Mouse (Mus musculus) forebrain, embryonic 11.5 days (tissue): ENCODE data around the gene Bbs12. TPM values are rescaled to one million over a fixed set of nuclear protein-coding genes. Genes with fewer than 3 reads are reported as not detected.

Source experiments
- ATAC-seq: fragments of 200-750 bp; cut with Nextera tagmentation; replicated peaks from 2 replicates; pipeline ENCODE4 v1.8.0; 2017; ENCODE audit warnings: moderate TSS enrichment; ENCODE audit not compliant: low FRiP score
- DNase-seq: peaks from one replicate; pipeline ENCODE4 v3.0.0-alpha.2; 2017; ENCODE audit warnings: low spot score
- H3K27ac ChIP-seq: fragments of 300-500 bp; sonication (generic); 2 replicates; pipeline ENCODE4 v1.5.1; 2014; ENCODE audit warnings: low read depth, low read length
- H3K27me3 ChIP-seq: fragments of 300-500 bp; sonication (generic); 2 replicates; pipeline ENCODE4 v1.6.1; 2014; ENCODE audit warnings: mild to moderate bottlenecking, low read length, mixed read lengths; ENCODE audit not compliant: control insufficient read depth, insufficient read depth
- H3K36me3 ChIP-seq: fragments of 300-500 bp; sonication (generic); 2 replicates; pipeline ENCODE4 v1.6.1; 2014; ENCODE audit warnings: mild to moderate bottlenecking, low read length, moderate library complexity, mixed read lengths; ENCODE audit not compliant: control insufficient read depth, insufficient read depth
- H3K4me1 ChIP-seq: fragments of 300-500 bp; sonication (generic); replicated peaks from 2 replicates; pipeline ENCODE4 v1.6.1; 2014; ENCODE audit warnings: low read length, mixed read lengths; ENCODE audit not compliant: control insufficient read depth, insufficient read depth
- H3K4me2 ChIP-seq: fragments of 300-500 bp; sonication (generic); 2 replicates; pipeline ENCODE4 v1.6.1; 2014; ENCODE audit warnings: low read depth, mild to moderate bottlenecking, low read length, moderate library complexity, mixed read lengths; ENCODE audit not compliant: severe bottlenecking
- H3K4me3 ChIP-seq: fragments of 300-500 bp; sonication (generic); 2 replicates; pipeline ENCODE4 v1.5.1; 2014; ENCODE audit warnings: low read depth, low read length
- H3K9ac ChIP-seq: fragments of 300-500 bp; sonication (generic); 2 replicates; pipeline ENCODE4 v1.6.1; 2014; ENCODE audit warnings: low read length
- H3K9me3 ChIP-seq: fragments of 300-500 bp; sonication (generic); 2 replicates; pipeline ENCODE4 v1.6.1; 2016; ENCODE audit warnings: low read length, mixed read lengths; ENCODE audit not compliant: control insufficient read depth
- WGBS: fragments of 180-500 bp; shearing (Covaris S2); extraction: QIAGEN DNeasy Blood & Tissue Kit; methylation state at CpG from one replicate; pipeline ENCODE4 v1.1.7; 2014; 5-methylcytosine and 5-hydroxymethylcytosine counted together
- polyA plus RNA-seq: library from polyadenylated mRNA; unstranded; fragments of >200 nt; fragmentation: Nextera tagmentation; extraction: Ambion mirVana; gene quantifications from 2 replicates; pipeline ENCODE4 v1.2.1, GENCODE M21; 2014

The Bbs12 gene
- 8.8 and 9.3 TPM in 2 replicates for polyA plus RNA-seq

GRCm38 (mm10) chr3:37312370-37312941 is at the start of gene Bbs12, which contains the start of gene Cetn4:
Bbs12 (plus strand) TSS chr3:37312554.
Cetn4 (minus strand) TSS chr3:37312708.
- ATAC-seq (peak; percentile 100), DNase-seq (peak; percentile 98)
- Histone ChIP-seq H3K4me2 (peak within 1 kb of the TSS; percentile 70), H3K9me3 (no peaks in the 10 kb centered on the region), H3K4me3 (peak within 1 kb of the TSS; percentile 85), H3K4me1 (no peaks in the 10 kb centered on the region), H3K9ac (peak within 1 kb of the TSS; percentile 90), H3K36me3 (no peaks in the 10 kb centered on the region), H3K27me3 (no peaks in the 10 kb centered on the region), H3K27ac (no peak within 1 kb of the TSS)
- under 1% methylated on average over 54 of the region's 54 CpGs for WGBS

DNA sequence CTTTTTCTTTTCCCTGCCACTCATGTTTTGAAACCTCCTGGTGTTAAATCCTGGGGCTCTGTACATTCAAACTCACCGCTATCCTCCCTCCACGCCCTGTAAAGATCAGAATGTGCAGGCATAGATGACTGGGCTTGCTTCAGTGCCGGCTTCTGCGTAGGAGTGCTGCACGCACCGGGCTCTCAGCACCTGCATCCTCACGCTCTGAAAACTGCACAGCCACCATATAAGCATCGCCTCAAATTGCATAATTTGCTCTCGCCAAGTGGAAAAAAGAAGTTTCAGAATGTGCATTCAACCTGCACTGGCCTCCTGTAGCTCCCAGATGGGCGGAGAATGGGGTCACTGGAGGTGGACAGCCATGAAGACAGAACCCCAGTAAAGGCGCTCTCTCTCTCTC is 44.0 kb upstream of the Bbs12 start:
- no peaks in the 10 kb centered on the region for H3K36me3 ChIP-seq
- H3K27ac ChIP-seq, result no peak overlapping the region
- no peak overlapping the region for H3K4me2 ChIP-seq
- H3K4me1 ChIP-seq, result no peaks in the 10 kb centered on the region
- H3K9ac ChIP-seq, result no peak overlapping the region
- no peaks in the 10 kb centered on the region for H3K9me3 ChIP-seq
- H3K4me3 ChIP-seq, result no peak overlapping the region
- WGBS, result 81% methylated on average over 11 of the region's 11 CpGs
- ATAC-seq (no peak), DNase-seq (no peak)
- no peaks in the 10 kb centered on the region for H3K27me3 ChIP-seq

- ATAC-seq, result no peak
- Histone ChIP-seq H3K27ac (no peak overlapping the region), H3K4me3 (no peak overlapping the region), H3K4me2 (no peak overlapping the region), H3K4me1 (no peaks in the 10 kb centered on the region), H3K36me3 (no peaks in the 10 kb centered on the region), H3K9me3 (no peaks in the 10 kb centered on the region), H3K9ac (no peak overlapping the region), H3K27me3 (no peaks in the 10 kb centered on the region)
- DNase-seq, result no peak
- WGBS, result 93% methylated on average over 4 of the region's 4 CpGs
Observed at GRCm38 (mm10) chr3:37269926-37270325, 42.4 kb upstream of the Bbs12 start.

DNA sequence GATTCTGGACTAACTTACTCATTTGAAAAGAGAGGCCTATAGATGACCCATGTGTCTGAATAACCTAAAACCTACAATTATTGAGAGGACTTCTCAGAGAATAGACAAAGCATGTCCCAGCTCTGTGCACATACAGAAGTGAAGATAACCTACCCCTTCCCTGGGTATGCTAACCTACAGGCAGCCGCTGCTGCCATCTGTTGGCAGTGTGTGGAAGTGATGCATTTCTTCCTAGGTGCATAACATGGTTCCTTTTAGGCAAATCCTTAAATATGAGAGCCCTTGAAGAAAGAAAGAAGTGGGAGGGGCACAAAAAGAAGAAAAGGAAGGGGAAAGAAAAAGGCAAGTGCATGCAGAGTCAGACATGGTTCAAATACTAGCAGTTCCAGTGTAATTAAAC is 41.1 kb upstream of the Bbs12 start:
- ATAC-seq, result no peak
- 8% methylated on average over 1 of the region's 1 CpGs for WGBS

GRCm38 (mm10) chr3:37273092-37273491 is 39.3 kb upstream of the Bbs12 start:
- ATAC-seq (no peak), DNase-seq (no peak)
- H3K27me3 ChIP-seq, result no peaks in the 10 kb centered on the region
- H3K27ac ChIP-seq, result no peak overlapping the region
- no peaks in the 10 kb centered on the region for H3K9me3 ChIP-seq
- H3K4me3 ChIP-seq, result no peak overlapping the region
- H3K36me3 ChIP-seq, result no peaks in the 10 kb centered on the region
- no peak overlapping the region for H3K4me2 ChIP-seq
- H3K9ac ChIP-seq, result no peak overlapping the region
- WGBS, result 88% methylated on average over 7 of the region's 7 CpGs
- H3K4me1 ChIP-seq, result no peaks in the 10 kb centered on the region

More for the DNA sequence above, 41.1 kb upstream of the Bbs12 start:
- peak; percentile 62 for DNase-seq
- Histone ChIP-seq H3K4me3 (no peak overlapping the region), H3K36me3 (no peaks in the 10 kb centered on the region), H3K9ac (no peak overlapping the region), H3K9me3 (no peaks in the 10 kb centered on the region), H3K27me3 (no peaks in the 10 kb centered on the region), H3K4me2 (no peak overlapping the region), H3K4me1 (no peaks in the 10 kb centered on the region), H3K27ac (no peak overlapping the region)

GRCm38 (mm10) chr3:37274661-37275060 is 37.7 kb upstream of the Bbs12 start:
- H3K9ac ChIP-seq, result no peak overlapping the region
- H3K27ac ChIP-seq, result no peak overlapping the region
- no peaks in the 10 kb centered on the region for H3K4me1 ChIP-seq
- H3K36me3 ChIP-seq, result no peaks in the 10 kb centered on the region
- H3K4me2 ChIP-seq, result no peak overlapping the region
- DNase-seq, result peak; percentile 7
- no peaks in the 10 kb centered on the region for H3K9me3 ChIP-seq
- ATAC-seq, result no peak
- no peaks in the 10 kb centered on the region for H3K27me3 ChIP-seq
- 82% methylated on average over 6 of the region's 6 CpGs for WGBS
- H3K4me3 ChIP-seq, result no peak overlapping the region

DNA sequence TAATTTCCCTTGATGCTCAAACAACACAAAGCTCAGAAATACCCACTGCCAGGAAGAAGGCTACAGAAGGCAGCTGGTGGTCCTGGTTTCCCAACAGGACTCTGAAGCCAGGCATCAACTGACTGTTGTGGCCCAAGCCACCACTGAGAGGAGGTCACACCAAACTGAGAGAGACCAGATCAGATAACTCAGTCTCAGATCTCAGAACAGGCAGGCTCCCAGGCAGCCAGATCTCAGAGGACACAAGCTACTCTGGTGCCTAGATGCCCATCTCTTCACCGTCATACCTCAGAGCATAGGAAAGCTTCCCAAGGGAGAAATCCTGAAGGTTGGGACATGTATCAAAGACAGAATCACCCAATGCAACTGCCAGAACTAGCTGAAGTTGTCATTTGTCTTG is 32.1 kb upstream of the Bbs12 start:
- DNase-seq (no peak), ATAC-seq (no peak)
- no peaks in the 10 kb centered on the region for H3K36me3 ChIP-seq
- no peaks in the 10 kb centered on the region for H3K4me1 ChIP-seq
- H3K4me2 ChIP-seq, result no peak overlapping the region
- H3K9ac ChIP-seq, result no peak overlapping the region
- H3K9me3 ChIP-seq, result no peaks in the 10 kb centered on the region
- WGBS, result 87% methylated on average over 1 of the region's 1 CpGs
- H3K27me3 ChIP-seq, result no peaks in the 10 kb centered on the region
- H3K4me3 ChIP-seq, result no peak overlapping the region
- H3K27ac ChIP-seq, result no peak overlapping the region

DNA sequence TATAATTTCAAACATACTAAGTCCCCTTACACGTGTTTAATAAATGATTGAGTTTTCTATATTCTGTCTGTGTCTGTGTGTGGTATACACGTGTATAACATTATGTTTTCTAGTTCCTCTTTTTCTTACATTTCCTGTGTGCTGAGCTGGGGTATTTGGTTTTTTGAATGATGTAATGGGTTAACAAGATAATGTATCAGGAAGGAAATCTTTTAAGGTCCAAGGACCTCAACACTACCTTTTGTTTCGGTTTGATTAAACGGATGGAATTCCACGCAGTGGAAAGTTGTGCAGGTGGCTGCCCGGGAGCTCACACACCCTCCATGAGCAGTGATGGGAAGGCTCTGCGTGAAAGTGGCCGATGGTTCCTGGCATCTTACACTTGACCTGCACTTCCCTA is 31.5 kb upstream of the Bbs12 start:
- Histone ChIP-seq H3K36me3 (no peaks in the 10 kb centered on the region), H3K9me3 (no peaks in the 10 kb centered on the region), H3K4me2 (no peak overlapping the region), H3K27ac (no peak overlapping the region), H3K27me3 (no peaks in the 10 kb centered on the region), H3K4me3 (no peak overlapping the region), H3K4me1 (no peaks in the 10 kb centered on the region), H3K9ac (no peak overlapping the region)
- ATAC-seq (no peak), DNase-seq (no peak)
- WGBS, result 72% methylated on average over 8 of the region's 8 CpGs

DNA sequence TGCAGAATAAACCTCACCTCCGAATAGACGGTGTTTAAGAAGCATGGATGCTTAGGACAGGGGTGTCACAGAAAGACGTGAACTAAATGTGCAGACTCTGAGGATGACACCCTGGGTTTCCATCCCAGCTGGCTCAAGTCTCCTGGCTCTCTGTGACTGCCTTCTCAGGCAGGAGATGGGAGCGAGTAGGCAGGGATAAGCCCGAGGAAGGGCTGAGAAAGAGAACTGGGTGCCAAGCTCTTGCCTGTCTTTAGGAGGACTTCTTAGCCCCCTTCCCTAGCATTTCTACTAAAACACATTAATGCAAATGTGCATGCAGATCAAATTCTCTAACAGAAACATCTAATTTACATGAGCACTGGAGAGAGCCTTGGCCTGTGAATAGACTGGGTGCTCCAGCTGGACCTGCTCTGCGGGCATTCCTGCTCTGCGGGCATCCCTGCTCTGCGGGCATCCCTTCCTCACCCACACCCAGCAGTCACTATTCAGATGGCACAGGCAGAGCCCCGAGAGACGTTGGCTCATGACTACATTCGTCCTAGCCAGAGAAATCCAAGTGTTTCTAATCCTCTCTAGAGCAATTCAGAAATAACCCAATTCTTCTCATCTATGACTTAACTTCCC is 29.9 kb upstream of the Bbs12 start:
- WGBS, result 86% methylated on average over 11 of the region's 11 CpGs
- Histone ChIP-seq H3K4me1 (no peaks in the 10 kb centered on the region), H3K27me3 (no peaks in the 10 kb centered on the region), H3K4me3 (no peak overlapping the region), H3K9ac (no peak overlapping the region), H3K27ac (no peak overlapping the region), H3K36me3 (no peaks in the 10 kb centered on the region), H3K4me2 (no peak overlapping the region), H3K9me3 (no peaks in the 10 kb centered on the region)
- no peak for ATAC-seq
- DNase-seq, result no peak
